Mouse (Mus musculus) monocyte, adult 5-6 weeks (primary cell): Measurements from ENCODE around the gene Gm49486. TPM values are rescaled to one million over a fixed set of nuclear protein-coding genes. Genes with fewer than 3 reads are reported as not detected.

Experiments
- ATAC-seq: fragments of 153-309, 156-312 bp; replicated peaks from 2 replicates; pipeline ENCODE4 v1.8.0; 2017; ENCODE audit warnings: mild to moderate bottlenecking; ENCODE audit not compliant: low TSS enrichment, insufficient number of reproducible peaks, severe bottlenecking, poor library complexity, low FRiP score
- total RNA-seq: library from RNA; stranded (forward); fragments of 200-1000, 200-491, 200-594 nt; gene quantifications from 3 replicates; pipeline ENCODE4 v1.2.3, GENCODE M21; 2017

The Gm49486 gene
- total RNA-seq, 1 experiment from 2014 or later = not detected

DNA sequence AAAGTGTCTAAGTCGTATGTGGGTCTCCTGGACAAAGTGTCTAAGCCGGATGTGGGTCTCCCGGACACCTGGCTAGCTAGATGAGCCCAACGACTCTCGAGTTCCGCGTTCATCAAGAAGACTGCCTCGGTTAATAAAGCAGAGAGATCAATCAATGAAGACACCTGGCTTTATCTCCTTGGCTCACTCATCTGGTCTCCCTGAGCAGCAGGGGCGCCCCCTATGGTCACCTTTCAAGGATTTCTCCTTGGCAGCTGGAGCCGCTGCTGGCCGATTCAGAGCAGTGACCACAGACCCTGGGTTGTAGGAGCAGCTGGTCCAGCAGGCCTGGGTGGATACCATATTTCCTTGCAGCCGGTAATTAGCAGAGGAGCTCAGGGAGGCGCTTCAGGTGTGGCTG lies 33.2 kb downstream of the Gm49486 start:
- ATAC-seq = no peak

DNA sequence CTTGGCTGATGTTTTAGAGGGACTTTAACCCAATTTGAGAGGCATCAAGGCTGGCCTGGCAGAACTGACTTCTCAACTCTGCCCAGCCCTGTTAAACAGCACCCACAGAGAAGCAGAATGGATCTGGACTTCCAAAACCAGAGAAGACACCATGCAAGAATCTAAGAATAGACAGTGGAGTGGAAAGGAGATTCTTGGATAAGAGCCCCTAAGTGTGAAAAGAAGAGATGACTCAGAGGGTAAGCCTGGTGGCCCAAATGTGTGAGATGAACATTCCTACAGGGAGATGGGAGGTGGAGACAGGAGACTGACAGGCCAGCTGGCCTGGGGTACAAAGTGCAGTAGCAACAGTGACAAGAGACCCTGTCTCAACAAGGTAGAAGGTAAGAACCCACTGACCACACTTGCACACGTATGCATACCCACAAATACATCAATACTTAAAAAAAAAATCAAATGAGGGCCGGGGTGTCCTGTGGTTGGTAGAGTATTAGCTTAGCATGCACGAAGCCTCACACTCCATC lies 33.7 kb downstream of the Gm49486 start:
- ATAC-seq = no peak

GRCm38 (mm10) chr15:79263726-79264125 lies 34.5 kb downstream of the Gm49486 start:
- no peak for ATAC-seq

- ATAC-seq = no peak
These were observed 36.2 kb downstream of the Gm49486 start for GRCm38 (mm10) chr15:79265384-79265783.

DNA sequence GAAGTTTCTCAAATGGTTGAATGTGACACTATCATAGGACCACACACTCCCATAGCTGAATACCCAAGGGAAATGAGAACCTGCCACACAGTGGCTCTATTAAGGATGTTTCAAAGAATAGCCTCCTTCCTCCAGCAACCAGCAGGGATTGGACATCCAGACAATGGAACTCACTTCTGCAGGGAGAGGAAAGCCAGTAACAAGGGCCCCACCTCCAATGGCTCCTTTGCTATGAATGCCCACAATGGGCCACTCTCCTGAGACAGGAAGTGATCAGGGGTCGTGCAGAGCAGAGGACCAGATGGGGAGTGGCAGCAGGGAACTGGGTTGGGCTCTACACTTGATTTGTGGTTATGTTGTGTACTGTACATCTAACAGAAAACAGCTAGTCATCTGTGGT lies 39.3 kb downstream of the Gm49486 start:
- no peak for ATAC-seq

DNA sequence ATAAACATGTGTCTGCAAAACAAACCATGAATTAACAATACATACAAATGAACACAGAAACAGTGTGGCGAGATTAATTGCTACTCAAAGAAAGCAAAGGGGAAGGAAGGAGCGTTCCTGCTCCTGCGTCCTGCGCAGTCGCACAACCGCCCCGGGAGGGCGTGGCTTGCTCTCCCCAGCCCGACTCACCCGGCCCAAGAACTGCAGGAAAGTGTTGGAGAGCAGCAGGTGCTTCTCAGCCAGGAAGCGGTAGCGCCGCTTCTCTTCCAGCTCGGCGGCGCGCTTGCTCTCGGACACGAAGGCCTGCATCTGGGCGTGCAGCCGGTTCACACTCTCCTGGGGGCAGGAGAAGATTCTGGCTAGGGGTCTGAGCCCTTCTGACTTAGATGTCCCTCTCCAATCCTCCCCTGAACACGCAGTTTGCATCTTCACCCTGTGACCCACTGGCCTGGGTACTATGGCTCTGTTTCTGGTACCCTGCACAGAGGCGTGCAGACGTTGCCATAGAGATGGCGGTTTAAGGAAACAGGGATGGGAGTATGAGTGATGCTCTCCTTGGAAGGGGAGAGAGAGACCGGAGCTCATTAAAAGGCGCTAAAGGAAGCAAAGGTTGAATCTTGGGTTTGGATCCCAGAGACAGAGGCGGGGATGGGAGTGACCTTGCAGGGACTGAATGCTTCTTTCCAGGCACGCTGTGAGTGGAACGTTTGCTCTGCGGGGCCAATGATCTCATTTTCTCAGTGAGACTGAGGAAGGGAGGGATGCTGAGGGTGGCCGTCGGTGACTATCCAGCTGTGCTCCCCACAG lies 41.3 kb downstream of the Gm49486 start:
- ATAC-seq = peak; percentile 68

DNA sequence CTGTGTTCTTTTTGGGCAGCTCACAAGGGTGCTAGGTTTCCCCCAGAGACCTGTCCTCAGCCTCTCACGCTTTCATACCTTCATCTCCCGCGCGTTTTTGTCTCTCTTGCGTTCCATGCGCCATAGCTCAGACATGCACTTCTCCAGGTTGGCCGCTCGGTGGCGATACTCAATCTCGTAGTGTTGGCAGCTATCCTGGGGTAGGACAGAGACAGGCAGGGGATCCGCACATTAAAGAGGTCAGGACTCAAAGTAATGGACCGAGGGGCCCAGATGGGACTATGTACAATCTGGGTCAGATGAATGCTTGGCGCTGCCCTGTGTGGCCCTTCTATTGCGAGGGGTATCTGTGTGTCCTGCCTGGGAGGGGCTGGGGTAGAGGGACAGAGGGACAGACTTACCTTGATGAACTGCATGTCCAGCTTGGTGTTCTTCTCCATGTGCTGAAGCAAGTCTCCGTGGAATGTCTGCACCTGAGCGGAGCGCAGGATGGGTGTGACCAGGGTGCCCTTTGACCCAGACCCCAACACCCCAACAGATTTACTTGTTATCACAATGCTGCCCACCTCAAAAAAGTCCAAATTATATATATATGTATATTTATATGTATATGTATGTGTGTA lies 42.0 kb downstream of the Gm49486 start:
- ATAC-seq = peak; percentile 66

GRCm38 (mm10) chr15:79273020-79273419 lies 43.8 kb downstream of the Gm49486 start:
- no peak for ATAC-seq

DNA sequence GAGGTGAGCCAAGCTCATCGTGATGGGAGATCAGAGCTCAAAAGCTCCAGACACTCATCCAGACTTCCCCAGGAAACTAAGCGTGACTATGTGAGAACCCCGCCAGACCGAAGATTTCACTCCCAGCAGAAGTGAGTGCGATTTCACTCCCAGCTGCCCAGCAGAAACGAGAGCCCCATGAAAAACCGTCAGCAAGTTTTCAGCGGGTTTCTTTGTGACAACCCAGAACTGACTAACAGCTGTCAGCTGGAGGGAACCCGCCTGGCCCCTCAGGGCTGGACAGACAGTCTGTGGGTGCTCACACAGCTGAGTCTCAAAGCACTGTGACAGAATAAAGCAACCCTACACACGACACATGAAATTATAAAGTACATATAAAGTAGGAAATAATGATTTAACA lies 48.5 kb downstream of the Gm49486 start:
- ATAC-seq = no peak

GRCm38 (mm10) chr15:79280209-79280608 lies 51.0 kb downstream of the Gm49486 start:
- 0 out of 2 replicates have a peak, but pooled peaks have one; percentile 32 for ATAC-seq

GRCm38 (mm10) chr15:79280850-79281249 lies 51.7 kb downstream of the Gm49486 start:
- no peak for ATAC-seq

DNA sequence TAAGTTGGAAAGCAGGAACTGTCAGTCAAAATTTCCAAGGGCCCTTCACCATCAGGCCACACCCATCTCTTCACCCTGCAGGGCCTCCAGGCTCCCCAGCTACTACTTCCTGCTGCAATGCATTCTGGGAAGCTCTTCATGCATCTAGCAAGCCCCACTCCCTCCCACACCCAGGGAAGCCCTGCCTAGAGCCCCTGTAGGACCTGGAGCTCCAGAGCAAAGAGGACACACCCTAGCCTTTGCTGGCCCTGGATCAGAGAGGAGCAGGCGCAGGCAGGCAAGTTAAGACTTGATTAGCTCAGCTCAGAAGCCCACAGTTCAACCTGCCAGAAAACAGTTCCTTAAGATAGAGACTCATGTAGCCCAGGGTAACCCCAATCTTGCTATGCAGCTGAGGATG lies 52.2 kb downstream of the Gm49486 start:
- 0 out of 2 replicates have a peak, but pooled peaks have one; percentile 42 for ATAC-seq

DNA sequence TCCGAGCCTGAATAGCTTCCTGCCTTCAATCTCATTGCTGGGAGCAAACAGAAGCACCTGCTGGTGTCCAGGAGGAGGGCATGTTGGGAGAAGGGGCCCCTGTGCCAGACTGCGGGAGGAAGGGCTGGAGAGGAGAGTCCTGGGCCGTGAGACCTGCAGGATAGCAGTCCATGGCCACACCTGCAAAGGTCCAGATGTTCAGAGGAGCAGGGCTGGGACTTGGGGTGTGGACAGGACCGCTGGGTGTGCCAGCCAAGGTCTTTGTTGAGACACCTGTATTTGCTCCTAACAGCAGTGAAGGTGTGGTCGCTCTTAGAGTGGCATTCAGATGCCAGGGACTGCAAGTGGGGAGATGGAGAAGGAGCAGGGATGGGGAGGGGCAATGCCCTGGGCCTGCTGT lies 53.2 kb downstream of the Gm49486 start:
- ATAC-seq = no peak

GRCm38 (mm10) chr15:79283371-79283770 lies 54.2 kb downstream of the Gm49486 start:
- no peak for ATAC-seq

DNA sequence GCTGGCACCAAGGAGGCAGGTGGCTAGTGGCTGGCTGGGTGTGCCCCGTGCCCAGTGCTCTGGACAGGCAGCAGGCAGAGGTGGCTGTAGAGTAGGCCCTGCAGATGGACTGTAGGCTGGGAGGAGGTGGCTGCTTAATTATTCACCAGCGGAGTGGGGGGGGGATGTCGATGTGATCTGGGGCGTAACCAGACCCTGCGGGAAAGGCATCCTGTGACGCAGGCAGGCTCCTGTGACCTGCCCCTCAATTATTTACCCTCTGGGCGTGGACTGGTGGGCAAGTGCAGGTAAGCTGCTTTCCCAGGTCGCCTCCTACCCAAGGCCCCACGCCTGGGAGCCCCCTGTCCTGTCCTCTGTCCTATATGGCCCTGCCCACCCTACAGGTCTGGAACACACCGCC lies 56.2 kb downstream of the Gm49486 start, which contains the start of gene Baiap2l2:
TSS of gene Baiap2l2 (minus strand) at position 139 of the 400 bp plus-strand sequence.
- ATAC-seq = no peak

DNA sequence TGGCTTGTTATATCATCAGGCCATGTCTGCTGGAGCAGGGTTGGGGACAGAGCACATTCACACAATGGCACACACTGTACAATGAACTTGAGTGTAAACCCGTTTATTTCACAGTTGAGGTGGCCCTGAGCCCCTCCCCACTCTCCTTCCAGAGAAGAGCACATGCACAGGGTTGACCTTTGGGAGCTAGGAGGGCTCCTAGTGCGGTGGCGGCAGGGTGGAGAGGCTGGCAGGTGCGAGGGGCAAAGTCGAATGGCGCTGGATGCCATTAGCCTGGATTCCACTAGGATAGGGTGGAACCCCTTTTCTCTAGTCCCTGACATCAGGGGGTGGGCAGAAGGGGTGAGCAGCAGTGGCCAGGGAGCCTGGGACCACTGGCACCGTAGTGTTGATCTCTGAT lies 57.0 kb downstream of the Gm49486 start:
- ATAC-seq = no peak

DNA sequence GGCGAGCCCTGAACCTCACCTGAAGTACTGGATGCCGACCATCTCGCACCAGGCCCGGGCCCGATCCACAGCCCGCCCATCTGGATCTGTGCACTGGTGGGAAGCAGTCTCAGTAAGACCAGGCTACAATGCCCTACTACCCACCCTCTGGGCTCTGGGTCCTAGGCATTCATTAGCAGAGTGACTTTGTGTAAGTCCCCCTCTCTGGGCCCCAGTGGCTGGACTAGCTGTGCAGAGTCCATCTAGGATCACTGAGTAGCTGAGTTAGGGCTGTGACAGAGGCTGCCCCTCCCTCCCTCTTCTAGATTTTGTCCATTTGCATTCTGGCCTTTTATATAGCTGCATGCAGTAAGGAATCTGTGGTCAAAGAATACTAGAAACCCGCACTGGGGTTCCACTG lies 57.9 kb downstream of the Gm49486 start:
- no peak for ATAC-seq

DNA sequence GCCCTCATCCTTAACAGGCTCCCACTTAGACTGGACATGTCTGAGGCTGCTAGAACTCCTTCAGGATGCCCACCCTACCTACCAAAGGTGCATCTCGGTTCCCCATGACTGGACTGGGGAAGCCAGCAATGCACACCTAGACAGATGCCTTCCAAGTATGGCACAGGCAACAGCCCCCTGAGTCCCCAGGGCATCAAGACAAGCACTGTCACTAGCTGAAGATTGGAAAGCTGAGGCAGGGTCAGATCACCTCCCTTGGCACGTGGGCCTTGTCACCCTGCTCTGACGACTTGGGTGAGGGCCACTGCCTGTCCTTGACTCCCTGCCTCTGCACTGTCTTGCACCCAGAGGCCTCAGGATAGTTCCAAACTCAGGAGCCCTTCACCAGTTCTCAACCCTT lies 59.2 kb downstream of the Gm49486 start:
- ATAC-seq = no peak

GRCm38 (mm10) chr15:79289441-79289840 lies 60.2 kb downstream of the Gm49486 start:
- ATAC-seq = no peak

DNA sequence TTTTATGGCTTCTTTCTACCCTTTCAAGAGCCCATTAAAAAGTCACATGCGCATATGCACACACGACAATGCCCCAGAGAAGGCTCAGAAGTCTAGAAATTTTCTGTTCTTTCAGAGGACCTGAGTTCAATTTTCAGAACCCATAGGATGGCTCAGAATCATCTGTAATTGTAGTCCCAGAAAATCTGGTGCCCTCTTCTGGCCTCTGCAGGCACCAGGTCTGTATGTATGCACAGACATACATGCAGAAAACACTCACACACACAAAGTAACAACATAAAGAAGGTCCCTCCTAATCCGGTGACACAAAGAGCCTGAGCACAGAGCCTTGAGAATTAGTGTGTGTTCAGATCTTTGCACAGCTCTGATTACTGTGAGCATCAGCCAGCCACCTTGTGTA lies 61.1 kb downstream of the Gm49486 start:
- ATAC-seq = no peak
